Mouse (Mus musculus): ENCODE measurements around the gene Zfp266. TPM values are rescaled to one million over a fixed set of nuclear protein-coding genes. Genes with fewer than 3 reads are reported as not detected.
A peak's percentile ranks its signal among the peaks of the same experiment; 100 is the strongest.

The Zfp266 gene
- polyA plus RNA-seq, 1 experiment from 2014 or later, result 58.0 TPM

GRCm38 (mm10) chr9:20504801-20505200 is 16.4 kb downstream of the Zfp266 start:
- 83% methylated on average over 5 of the region's 5 CpGs for WGBS
- H3K27ac ChIP-seq, result no peak overlapping the region
- DNase-seq (ENCODE audit: low spot score), result peak; percentile 6
- ATAC-seq (replicated peaks; ENCODE audit: low FRiP score, low read depth), result peak; percentile 49; the same call in 1 of the 2 replicates
- no peaks in the 10 kb centered on the region for H3K27me3 ChIP-seq (ENCODE audit: insufficient read depth, low read length)
- H3K4me2 ChIP-seq (ENCODE audit: low read length), result no peak overlapping the region
- H3K9me3 ChIP-seq (replicated peaks; ENCODE audit: low read length), result no peaks in the 10 kb centered on the region
- no peak overlapping the region for H3K9ac ChIP-seq (ENCODE audit: low read depth, low read length)
- no peak for TF ChIP-seq CTCF (IDR thresholded peaks at IDR 0.05; ENCODE audit: low read depth)
- no peak overlapping the region for H3K4me3 ChIP-seq (replicated peaks; ENCODE audit: low read depth, low read length)
- peaks cover 58% of the 10 kb centered on the region for H3K36me3 ChIP-seq (ENCODE audit: insufficient read depth, low read length)
- no peaks in the 10 kb centered on the region for H3K4me1 ChIP-seq (replicated peaks; ENCODE audit: insufficient read depth, low read length)

- DNase-seq (ENCODE audit: low spot score), result peak; percentile 52
- Histone ChIP-seq H3K27me3 (ENCODE audit: insufficient read depth, low read length) (no peaks in the 10 kb centered on the region), H3K27ac (peak overlapping the region; percentile 97), H3K4me3 (replicated peaks; ENCODE audit: low read depth, low read length) (peak overlapping the region; percentile 91), H3K36me3 (ENCODE audit: insufficient read depth, low read length) (peaks cover 10% of the 10 kb centered on the region; the same call in 1 of the 2 replicates), H3K4me2 (ENCODE audit: low read length) (peak overlapping the region; percentile 69), H3K4me1 (replicated peaks; ENCODE audit: insufficient read depth, low read length) (0 out of 2 replicates have a peak, but pooled peaks cover 3% of the 10 kb centered on the region), H3K9me3 (replicated peaks; ENCODE audit: low read length) (no peaks in the 10 kb centered on the region), H3K9ac (ENCODE audit: low read depth, low read length) (peak overlapping the region; percentile 92)
- ATAC-seq (replicated peaks; ENCODE audit: low FRiP score, low read depth), result no peak
- WGBS, result 4% methylated on average over 9 of the region's 9 CpGs
- peak; percentile 34; the same call in 1 of the 2 replicates for TF ChIP-seq CTCF (IDR thresholded peaks at IDR 0.05; ENCODE audit: low read depth)
These were observed 27.9 kb downstream of the Zfp266 start for GRCm38 (mm10) chr9:20493281-20493680.

GRCm38 (mm10) chr9:20492527-20493233 is 28.5 kb downstream of the Zfp266 start, which contains the start of gene Zfp426:
Gene Zfp426, minus strand, starts transcription at chr9:20492746.
- peak within 1 kb of the TSS; percentile 69 for H3K4me2 ChIP-seq (ENCODE audit: low read length)
- no peak for TF ChIP-seq CTCF (IDR thresholded peaks at IDR 0.05; ENCODE audit: low read depth)

GRCm38 (mm10) chr9:20491858-20492526 is 29.2 kb downstream of the Zfp266 start:
- peak overlapping the region; percentile 91 for H3K4me3 ChIP-seq (replicated peaks; ENCODE audit: low read depth, low read length)
- 0 out of 2 replicates have a peak, but pooled peaks cover 3% of the 10 kb centered on the region for H3K4me1 ChIP-seq (replicated peaks; ENCODE audit: insufficient read depth, low read length)
- H3K9ac ChIP-seq (ENCODE audit: low read depth, low read length), result peak overlapping the region; percentile 92
- peaks cover 7% of the 10 kb centered on the region; the same call in 1 of the 2 replicates for H3K36me3 ChIP-seq (ENCODE audit: insufficient read depth, low read length)
- peak overlapping the region; percentile 97 for H3K27ac ChIP-seq
- H3K9me3 ChIP-seq (replicated peaks; ENCODE audit: low read length), result no peaks in the 10 kb centered on the region
- DNase-seq (ENCODE audit: low spot score), result peak; percentile 22
- no peak for TF ChIP-seq CTCF (IDR thresholded peaks at IDR 0.05; ENCODE audit: low read depth)
- WGBS, result 8% methylated on average over 20 of the region's 20 CpGs
- ATAC-seq (replicated peaks; ENCODE audit: low FRiP score, low read depth), result no peak
- H3K27me3 ChIP-seq (ENCODE audit: insufficient read depth, low read length), result no peaks in the 10 kb centered on the region
- H3K4me2 ChIP-seq (ENCODE audit: low read length), result peak overlapping the region; percentile 69

More at GRCm38 (mm10) chr9:20492527-20493233, 28.5 kb downstream of the Zfp266 start, which contains the start of gene Zfp426:
- Histone ChIP-seq H3K36me3 (ENCODE audit: insufficient read depth, low read length) (peaks cover 10% of the 10 kb centered on the region; the same call in 1 of the 2 replicates), H3K9me3 (replicated peaks; ENCODE audit: low read length) (no peaks in the 10 kb centered on the region), H3K27me3 (ENCODE audit: insufficient read depth, low read length) (no peaks in the 10 kb centered on the region), H3K27ac (peak within 1 kb of the TSS; percentile 97), H3K4me1 (replicated peaks; ENCODE audit: insufficient read depth, low read length) (0 out of 2 replicates have a peak, but pooled peaks cover 3% of the 10 kb centered on the region), H3K9ac (ENCODE audit: low read depth, low read length) (peak within 1 kb of the TSS; percentile 92), H3K4me3 (replicated peaks; ENCODE audit: low read depth, low read length) (peak within 1 kb of the TSS; percentile 91)
- whole genome bisulfite sequencing, result 1% methylated on average over 40 of the region's 40 CpGs
- ATAC-seq (replicated peaks; ENCODE audit: low FRiP score, low read depth), result peak; percentile 94
- peak; percentile 94 for DNase-seq (ENCODE audit: low spot score)

- Histone ChIP-seq H3K4me1 (replicated peaks; ENCODE audit: insufficient read depth, low read length) (0 out of 2 replicates have a peak, but pooled peaks cover 3% of the 10 kb centered on the region), H3K4me2 (ENCODE audit: low read length) (no peak overlapping the region), H3K9me3 (replicated peaks; ENCODE audit: low read length) (no peaks in the 10 kb centered on the region), H3K36me3 (ENCODE audit: insufficient read depth, low read length) (peaks cover 5% of the 10 kb centered on the region; the same call in 1 of the 2 replicates), H3K4me3 (replicated peaks; ENCODE audit: low read depth, low read length) (no peak overlapping the region), H3K27me3 (ENCODE audit: insufficient read depth, low read length) (no peaks in the 10 kb centered on the region), H3K9ac (ENCODE audit: low read depth, low read length) (no peak overlapping the region), H3K27ac (no peak overlapping the region)
- TF ChIP-seq CTCF (IDR thresholded peaks at IDR 0.05; ENCODE audit: low read depth), result no peak
- ATAC-seq (replicated peaks; ENCODE audit: low FRiP score, low read depth) (no peak), DNase-seq (ENCODE audit: low spot score) (no peak)
- WGBS, result 76% methylated on average over 5 of the region's 5 CpGs
These were observed 31.7 kb downstream of the Zfp266 start for GRCm38 (mm10) chr9:20489536-20489935.

- H3K36me3 ChIP-seq (ENCODE audit: insufficient read depth, low read length), result peaks cover 25% of the 10 kb centered on the region
- no peaks in the 10 kb centered on the region for H3K27me3 ChIP-seq (ENCODE audit: insufficient read depth, low read length)
- no peak overlapping the region for H3K4me3 ChIP-seq (replicated peaks; ENCODE audit: low read depth, low read length)
- no peak for TF ChIP-seq CTCF (IDR thresholded peaks at IDR 0.05; ENCODE audit: low read depth)
- H3K4me1 ChIP-seq (replicated peaks; ENCODE audit: insufficient read depth, low read length), result no peaks in the 10 kb centered on the region
- no peaks in the 10 kb centered on the region for H3K9me3 ChIP-seq (replicated peaks; ENCODE audit: low read length)
- 87% methylated on average over 5 of the region's 5 CpGs for WGBS
- no peak overlapping the region for H3K4me2 ChIP-seq (ENCODE audit: low read length)
- ATAC-seq (replicated peaks; ENCODE audit: low FRiP score, low read depth) (no peak), DNase-seq (ENCODE audit: low spot score) (no peak)
- H3K27ac ChIP-seq, result no peak overlapping the region
- no peak overlapping the region for H3K9ac ChIP-seq (ENCODE audit: low read depth, low read length)
These were observed 41.8 kb downstream of the Zfp266 start for GRCm38 (mm10) chr9:20479396-20479795.

Data from kidney, postnatal 0 days (tissue).